8 mouse cellular contexts compared by ENCODE assay signal in the genomic region with DNA sequence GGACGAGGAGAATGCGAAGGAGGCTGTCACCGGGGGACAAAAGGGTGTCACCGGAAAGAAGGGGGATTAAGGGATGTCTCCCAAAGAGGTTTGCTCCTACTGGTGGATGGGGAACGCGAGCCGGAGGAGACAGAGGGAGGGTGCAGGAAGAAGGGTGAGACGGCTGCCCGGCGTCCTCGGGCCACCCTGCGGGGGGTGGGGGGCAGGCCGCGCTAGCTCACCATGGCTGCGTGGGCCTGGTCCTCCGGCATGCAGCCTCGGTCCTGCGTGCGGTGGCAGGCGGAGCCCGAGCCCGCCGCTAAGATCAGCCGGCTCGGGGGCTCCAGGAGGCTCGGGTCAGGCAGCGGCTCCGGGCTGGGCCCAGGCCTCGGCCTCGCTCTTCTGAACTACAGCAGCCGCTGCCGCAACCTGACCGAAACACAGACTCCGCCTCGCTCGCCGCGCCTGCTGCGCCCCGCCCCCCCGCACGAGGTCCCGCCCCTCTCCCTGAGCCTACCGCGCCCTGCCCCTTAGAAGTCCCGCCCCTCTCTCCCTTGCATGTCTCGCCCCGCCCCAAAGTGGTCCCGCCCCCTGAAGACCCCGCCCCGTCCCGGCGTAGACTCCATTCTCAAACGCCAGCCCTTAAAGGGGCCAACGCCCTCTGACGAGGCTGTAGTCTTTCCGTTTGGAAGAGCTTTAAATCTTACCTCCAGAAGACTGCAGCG. TPM values are rescaled to one million over a fixed set of nuclear protein-coding genes. Genes with fewer than 3 reads are reported as not detected.
DNase-seq lines count a peak whose midpoint lies in the region; ATAC-seq lines count a peak whose summit lies in the region.

A gene (minus strand): TSS at position 427 of the 704 bp plus-strand sequence.

- no peaks in the 10 kb centered on the region for H3K27me3 ChIP-seq in embryonic facial prominence, embryonic 12.5 days
- H3K27me3 ChIP-seq in limb, embryonic 13.5 days: no peaks in the 10 kb centered on the region
- H3K27me3 ChIP-seq in midbrain, embryonic 16.5 days (ENCODE audit: control insufficient read depth, insufficient read depth, low read depth, low read length): no peaks in the 10 kb centered on the region

- peak within 1 kb of the TSS; percentile 89 for H3K9ac ChIP-seq in embryonic facial prominence, embryonic 12.5 days
- H3K9ac ChIP-seq in limb, embryonic 13.5 days: peak within 1 kb of the TSS; percentile 95
- H3K9ac ChIP-seq in midbrain, embryonic 16.5 days (ENCODE audit: low read depth, low read length): peak within 1 kb of the TSS; percentile 99

- peak; percentile 96 for DNase-seq in 3134 (ENCODE audit: extremely low read depth, insufficient read length, low spot score)
- peak; percentile 92 for DNase-seq in adrenal gland, postnatal 25 days
- DNase-seq in heart, adult 11 months: peak; percentile 99
- peak; percentile 90 for DNase-seq in kidney, adult 18-20 months
- peak; percentile 75 to 92 for DNase-seq in spleen, postnatal 10 days (ENCODE audit: low spot score in 2 of 2)

- peak within 1 kb of the TSS; percentile 70 for H3K4me2 ChIP-seq in embryonic facial prominence, embryonic 12.5 days (replicated peaks)
- peak within 1 kb of the TSS; percentile 85 for H3K4me2 ChIP-seq in limb, embryonic 13.5 days (replicated peaks)
- H3K4me2 ChIP-seq in midbrain, embryonic 16.5 days (ENCODE audit: low read length): peak within 1 kb of the TSS; percentile 81

- H3K4me1 ChIP-seq in embryonic facial prominence, embryonic 12.5 days: peaks cover 10% of the 10 kb centered on the region
- H3K4me1 ChIP-seq in limb, embryonic 13.5 days: peaks cover 22% of the 10 kb centered on the region
- peaks cover 22% of the 10 kb centered on the region for H3K4me1 ChIP-seq in midbrain, embryonic 16.5 days (ENCODE audit: control insufficient read depth, insufficient read depth, low read length)

- H3K27ac ChIP-seq in embryonic facial prominence, embryonic 12.5 days: peak within 1 kb of the TSS; percentile 89
- H3K27ac ChIP-seq in limb, embryonic 13.5 days: peak within 1 kb of the TSS; percentile 79; the same call in 1 of the 2 replicates
- peak within 1 kb of the TSS; percentile 96 for H3K27ac ChIP-seq in midbrain, embryonic 16.5 days (ENCODE audit: low read length)

- H3K4me3 ChIP-seq in embryonic facial prominence, embryonic 12.5 days: peak within 1 kb of the TSS; percentile 76
- H3K4me3 ChIP-seq in limb, embryonic 13.5 days: peak within 1 kb of the TSS; percentile 82
- peak within 1 kb of the TSS; percentile 96 for H3K4me3 ChIP-seq in midbrain, embryonic 16.5 days (ENCODE audit: low read depth, low read length)

- H3K36me3 ChIP-seq in embryonic facial prominence, embryonic 12.5 days: no peaks in the 10 kb centered on the region
- H3K36me3 ChIP-seq in limb, embryonic 13.5 days: peaks cover 2% of the 10 kb centered on the region; the same call in 1 of the 2 replicates
- no peaks in the 10 kb centered on the region for H3K36me3 ChIP-seq in midbrain, embryonic 16.5 days (ENCODE audit: control insufficient read depth, insufficient read depth, low read length)

- WGBS in embryonic facial prominence, embryonic 12.5 days: under 1% methylated on average over 33 of the region's 58 CpGs
- under 1% methylated on average over 56 of the region's 58 CpGs for WGBS in limb, embryonic 13.5 days
- under 1% methylated on average over 43 of the region's 58 CpGs for WGBS in midbrain, embryonic 16.5 days

- peak; percentile 95 for ATAC-seq in embryonic facial prominence, embryonic 12.5 days (ENCODE audit: insufficient number of reproducible peaks, insufficient read depth, low FRiP score, low TSS enrichment)
- ATAC-seq in limb, embryonic 13.5 days (ENCODE audit: low FRiP score, low read depth): peak; percentile 97
- ATAC-seq in midbrain, embryonic 16.5 days: peak; percentile 93

- no peaks in the 10 kb centered on the region for H3K9me3 ChIP-seq in embryonic facial prominence, embryonic 12.5 days
- H3K9me3 ChIP-seq in limb, embryonic 13.5 days: no peaks in the 10 kb centered on the region
- H3K9me3 ChIP-seq in midbrain, embryonic 16.5 days (replicated peaks; ENCODE audit: control insufficient read depth, low read length, poor library complexity, severe bottlenecking): no peaks in the 10 kb centered on the region

RNA-seq across cellular contexts. Expression of the gene that starts here (rescaled TPM):
- total RNA-seq in adrenal gland, postnatal 25 days (2021): 44.2 and 54.6 TPM in 2 replicates
- 18.4 and 20.5 TPM in 2 replicates for polyA plus RNA-seq in embryonic facial prominence, embryonic 12.5 days (2016; fragmentation: Nextera tagmentation; extraction: Ambion mirVana)
- polyA plus RNA-seq in limb, embryonic 13.5 days (2015; fragmentation: Nextera tagmentation; extraction: Ambion mirVana): 12.2 and 14.5 TPM in 2 replicates
- polyA plus RNA-seq in midbrain, embryonic 16.5 days (2015; fragmentation: Nextera tagmentation; extraction: Ambion mirVana): 37.0 and 38.3 TPM in 2 replicates

Comparison
In these comparisons a context has a peak if more than half of its experiments do, and no peak if none do; other contexts are left out.
1. Peak in every context shown above with its lines: DNase-seq, ATAC-seq, H3K4me3 ChIP-seq and H3K27ac ChIP-seq.